Mouse (Mus musculus) stomach, postnatal 0 days (tissue): ENCODE data around the gene Srsf6. TPM values are rescaled to one million over a fixed set of nuclear protein-coding genes. Genes with fewer than 3 reads are reported as not detected.
"Not testable (repeated sequence)": the region's sequence is repeated elsewhere in the genome, so short reads cannot be mapped to it uniquely, and the experiment has no call there.

ENCODE experiments used
- ATAC-seq: fragments of 200-750 bp; cut with Nextera tagmentation; 2 replicates; pipeline ENCODE4 v1.8.0; 2017; ENCODE audit not compliant: low FRiP score, low TSS enrichment
- DNase-seq: peaks from one replicate; pipeline ENCODE4 v3.0.0-alpha.2; 2016; ENCODE audit warnings: low spot score
- H3K27ac ChIP-seq: fragments of 300-500 bp; sonication (generic); replicated peaks from 2 replicates; pipeline ENCODE4 v1.5.1; 2014; ENCODE audit warnings: mild to moderate bottlenecking, control low read depth
- H3K27me3 ChIP-seq: fragments of 300-500 bp; sonication (generic); 2 replicates; pipeline ENCODE4 v1.6.1; 2014; ENCODE audit warnings: low read length; ENCODE audit not compliant: control insufficient read depth, insufficient read depth
- H3K36me3 ChIP-seq: fragments of 300-500 bp; sonication (generic); 2 replicates; pipeline ENCODE4 v1.6.1; 2014; ENCODE audit warnings: low read length, mixed read lengths; ENCODE audit not compliant: control insufficient read depth, insufficient read depth
- H3K4me1 ChIP-seq: fragments of 300-500 bp; sonication (generic); replicated peaks from 2 replicates; pipeline ENCODE4 v1.6.1; 2014; ENCODE audit warnings: antibody characterized with exemption; ENCODE audit not compliant: control insufficient read depth, insufficient read depth
- H3K4me2 ChIP-seq: fragments of 300-500 bp; sonication (generic); replicated peaks from 2 replicates; pipeline ENCODE4 v1.6.1; 2014; ENCODE audit warnings: low read depth, mild to moderate bottlenecking, control low read depth, moderate library complexity
- H3K4me3 ChIP-seq: fragments of 300-500 bp; sonication (generic); 2 replicates; pipeline ENCODE4 v1.5.1; 2014; ENCODE audit warnings: low read depth, low read length, control low read depth
- H3K9ac ChIP-seq: fragments of 300-500 bp; sonication (generic); 2 replicates; pipeline ENCODE4 v1.6.1; 2014; ENCODE audit warnings: mild to moderate bottlenecking, low read length, control low read depth, mixed read lengths
- H3K9me3 ChIP-seq: fragments of 300-500 bp; sonication (generic); 2 replicates; pipeline ENCODE4 v1.6.1; 2016; ENCODE audit warnings: low read length; ENCODE audit not compliant: control insufficient read depth
- CTCF ChIP-seq: IDR thresholded peaks from 2 replicates; pipeline ENCODE4 v1.5.1; 2016; ENCODE audit warnings: antibody characterized with exemption, low read depth, mild to moderate bottlenecking, moderate library complexity
- EP300 ChIP-seq: optimal IDR thresholded peaks from 2 replicates; pipeline ENCODE3; 2016; ENCODE audit warnings: antibody characterized with exemption
- WGBS: fragments of 180-500 bp; shearing (Covaris S2); extraction: QIAGEN DNeasy Blood & Tissue Kit; methylation state at CpG from one replicate; pipeline ENCODE4 v1.1.7; 2014; 5-methylcytosine and 5-hydroxymethylcytosine counted together
- polyA plus RNA-seq: library from polyadenylated mRNA; unstranded; fragments of >200 nt; fragmentation: Nextera tagmentation; extraction: Ambion mirVana; gene quantifications from 2 replicates; pipeline ENCODE4 v1.2.1, GENCODE M21; 2015

Srsf6 gene
- polyA plus RNA-seq, result 64.8 and 67.5 TPM in 2 replicates

- peak; percentile 96 for ATAC-seq
- Histone ChIP-seq H3K27me3 (no peaks in the 10 kb centered on the region), H3K27ac (peak within 1 kb of the TSS; percentile 99), H3K9ac (peak within 1 kb of the TSS; percentile 100), H3K9me3 (no peaks in the 10 kb centered on the region), H3K4me3 (peak within 1 kb of the TSS; percentile 100), H3K4me2 (peak within 1 kb of the TSS; percentile 85), H3K4me1 (peaks cover 2% of the 10 kb centered on the region; the same call in 1 of the 2 replicates), H3K36me3 (peaks cover 12% of the 10 kb centered on the region)
- DNase-seq, result peak; percentile 89
- under 1% methylated on average over 63 of the region's 68 CpGs for whole genome bisulfite sequencing
- TF ChIP-seq CTCF, result no peak
- TF ChIP-seq EP300, result no peak
Observed at GRCm38 (mm10) chr2:162931123-162931673, at the start of gene Srsf6. TSS of gene Srsf6 (plus strand) at chr2:162931528.

GRCm38 (mm10) chr2:162884101-162884500 is 47.2 kb upstream of the Srsf6 start:
- 59% methylated on average over 2 of the region's 2 CpGs for WGBS

GRCm38 (mm10) chr2:162887121-162887520 is 44.2 kb upstream of the Srsf6 start:
- H3K9me3 ChIP-seq, result no peaks in the 10 kb centered on the region
- no peak overlapping the region for H3K4me3 ChIP-seq
- ATAC-seq, result no peak
- no peaks in the 10 kb centered on the region for H3K27me3 ChIP-seq
- TF ChIP-seq CTCF (no peak), EP300 (no peak)
- no peak overlapping the region for H3K27ac ChIP-seq
- no peaks in the 10 kb centered on the region for H3K4me1 ChIP-seq
- DNase-seq, result no peak
- 59% methylated on average over 5 of the region's 5 CpGs for WGBS
- no peak overlapping the region for H3K4me2 ChIP-seq
- H3K9ac ChIP-seq, result no peak overlapping the region
- no peaks in the 10 kb centered on the region for H3K36me3 ChIP-seq

More at GRCm38 (mm10) chr2:162884101-162884500, 47.2 kb upstream of the Srsf6 start:
- no peaks in the 10 kb centered on the region for H3K9me3 ChIP-seq
- TF ChIP-seq EP300 (no peak), CTCF (no peak)
- ATAC-seq (no peak), DNase-seq (no peak)
- H3K4me3 ChIP-seq, result no peak overlapping the region
- H3K4me2 ChIP-seq, result no peak overlapping the region
- H3K27me3 ChIP-seq, result no peaks in the 10 kb centered on the region
- H3K9ac ChIP-seq, result no peak overlapping the region
- no peaks in the 10 kb centered on the region for H3K36me3 ChIP-seq
- no peaks in the 10 kb centered on the region for H3K4me1 ChIP-seq
- no peak overlapping the region for H3K27ac ChIP-seq

- WGBS, result 79% methylated on average over 8 of the region's 8 CpGs
- H3K4me1 ChIP-seq, result no peaks in the 10 kb centered on the region
- TF ChIP-seq CTCF (no peak), EP300 (no peak)
Observed at GRCm38 (mm10) chr2:162888677-162889076, 42.7 kb upstream of the Srsf6 start.

GRCm38 (mm10) chr2:162889191-162889590 is 42.1 kb upstream of the Srsf6 start:
- WGBS, result 58% methylated on average over 7 of the region's 7 CpGs
- DNase-seq, result peak; percentile 29
- ATAC-seq, result no peak; the same call in 1 of the 2 replicates
- H3K4me1 ChIP-seq, result no peaks in the 10 kb centered on the region
- no peak overlapping the region for H3K4me2 ChIP-seq
- H3K9ac ChIP-seq, result no peak overlapping the region
- no peak overlapping the region for H3K27ac ChIP-seq
- no peak for TF ChIP-seq CTCF
- no peaks in the 10 kb centered on the region for H3K9me3 ChIP-seq
- no peak overlapping the region for H3K4me3 ChIP-seq
- no peaks in the 10 kb centered on the region for H3K27me3 ChIP-seq
- H3K36me3 ChIP-seq, result no peaks in the 10 kb centered on the region

More at GRCm38 (mm10) chr2:162888677-162889076, 42.7 kb upstream of the Srsf6 start:
- Histone ChIP-seq H3K36me3 (no peaks in the 10 kb centered on the region), H3K27me3 (no peaks in the 10 kb centered on the region), H3K27ac (no peak overlapping the region), H3K4me3 (no peak overlapping the region), H3K9me3 (no peaks in the 10 kb centered on the region), H3K4me2 (no peak overlapping the region), H3K9ac (no peak overlapping the region)
- DNase-seq (no peak), ATAC-seq (no peak)

GRCm38 (mm10) chr2:162889731-162890130 is 41.6 kb upstream of the Srsf6 start:
- ATAC-seq, result no peak
- no peaks in the 10 kb centered on the region for H3K4me1 ChIP-seq
- H3K27ac ChIP-seq, result no peak overlapping the region
- H3K4me2 ChIP-seq, result no peak overlapping the region
- no peak for DNase-seq
- H3K4me3 ChIP-seq, result no peak overlapping the region
- H3K9ac ChIP-seq, result no peak overlapping the region
- TF ChIP-seq EP300 (no peak), CTCF (no peak)
- no peaks in the 10 kb centered on the region for H3K36me3 ChIP-seq
- no peaks in the 10 kb centered on the region for H3K27me3 ChIP-seq
- H3K9me3 ChIP-seq, result no peaks in the 10 kb centered on the region
- 53% methylated on average over 12 of the region's 12 CpGs for WGBS

- not testable (repeated sequence) for DNase-seq, H3K27ac ChIP-seq, H3K27me3 ChIP-seq, ATAC-seq, H3K9ac ChIP-seq, H3K4me2 ChIP-seq, H3K9me3 ChIP-seq, H3K36me3 ChIP-seq, H3K4me3 ChIP-seq, H3K4me1 ChIP-seq
- WGBS, result 69% methylated on average over 3 of the region's 3 CpGs
Observed at GRCm38 (mm10) chr2:162892979-162893378, 38.3 kb upstream of the Srsf6 start.

GRCm38 (mm10) chr2:162899256-162899655 is 32.1 kb upstream of the Srsf6 start:
- not testable (repeated sequence) for H3K4me2 ChIP-seq, H3K9me3 ChIP-seq, H3K9ac ChIP-seq, H3K36me3 ChIP-seq, H3K4me3 ChIP-seq, H3K27ac ChIP-seq, H3K27me3 ChIP-seq, DNase-seq, H3K4me1 ChIP-seq
- 92% methylated on average over 19 of the region's 20 CpGs for WGBS
- ATAC-seq, result peak; percentile 66; the same call in 1 of the 2 replicates
